Mouse (Mus musculus) thymus, adult 2 months (tissue): ENCODE results near the gene Kifc3. TPM values are rescaled to one million over a fixed set of nuclear protein-coding genes. Genes with fewer than 3 reads are reported as not detected.

Experiments used
- DNase-seq: peaks from one replicate; pipeline ENCODE4 v3.0.0; 2021
- H3K27ac ChIP-seq: fragments of 200-500 bp; 2 replicates; pipeline ENCODE4 v1.5.1; 2012; ENCODE audit warnings: low read length, control low read depth; ENCODE audit not compliant: control insufficient read depth, insufficient read depth
- H3K27me3 ChIP-seq: fragments of 200-500 bp; 2 replicates; pipeline ENCODE4 v1.6.1; 2012; ENCODE audit warnings: mild to moderate bottlenecking, low read length, moderate library complexity, mixed read lengths; ENCODE audit not compliant: control insufficient read depth, insufficient read depth
- H3K36me3 ChIP-seq: fragments of 200-500 bp; 2 replicates; pipeline ENCODE4 v1.6.1; 2012; ENCODE audit warnings: mild to moderate bottlenecking, low read length, moderate library complexity; ENCODE audit not compliant: control insufficient read depth, insufficient read depth
- H3K4me1 ChIP-seq: fragments of 200-500 bp; replicated peaks from 2 replicates; pipeline ENCODE4 v1.6.1; 2012; ENCODE audit warnings: low read length; ENCODE audit not compliant: control insufficient read depth, insufficient read depth
- H3K4me3 ChIP-seq: fragments of 200-500 bp; 2 replicates; pipeline ENCODE4 v1.5.1; 2012; ENCODE audit warnings: mild to moderate bottlenecking, low read length, control low read depth, moderate library complexity; ENCODE audit not compliant: control insufficient read depth, insufficient read depth
- CTCF ChIP-seq: fragments of 200-500 bp; IDR thresholded peaks from 2 replicates; pipeline ENCODE4 v1.5.1; 2012; ENCODE audit warnings: mild to moderate bottlenecking, control low read depth, low read length, moderate library complexity, borderline replicate concordance; ENCODE audit not compliant: control insufficient read depth, poor library complexity, insufficient read depth; ENCODE audit errors: extremely low read depth
- POLR2A ChIP-seq: fragments of 200-500 bp; IDR thresholded peaks from 2 replicates; pipeline ENCODE4 v1.6.1; 2012; ENCODE audit warnings: mild to moderate bottlenecking, low read length, control low read depth, moderate library complexity; ENCODE audit not compliant: control insufficient read depth, poor library complexity, insufficient read depth; ENCODE audit errors: extremely low read depth
- WGBS: fragments of 180-500 bp; shearing (Covaris S2); methylation state at CpG from one replicate; pipeline ENCODE4 v1.1.7; 2018; 5-methylcytosine and 5-hydroxymethylcytosine counted together
- polyA plus RNA-seq: library from polyadenylated mRNA; depleted of rRNA; stranded (reverse); fragments of >200 nt; gene quantifications from 2 replicates; pipeline ENCODE4 v1.2.3, GENCODE M21; 2012

Kifc3 gene
- polyA plus RNA-seq, 1 experiment = 19.1 TPM

- no peak overlapping the region for H3K4me3 ChIP-seq
- no peaks in the 10 kb centered on the region for H3K36me3 ChIP-seq
- TF ChIP-seq POLR2A (no peak), CTCF (no peak)
- no peaks in the 10 kb centered on the region for H3K4me1 ChIP-seq
- H3K27ac ChIP-seq = no peak overlapping the region
- no peaks in the 10 kb centered on the region for H3K27me3 ChIP-seq
- peak; percentile 25 for DNase-seq
- 86% methylated on average over 3 of the region's 3 CpGs for whole genome bisulfite sequencing
These were observed 88.9 kb downstream of the Kifc3 start for GRCm38 (mm10) chr8:95113750-95114149.

- Histone ChIP-seq H3K4me3 (no peak overlapping the region), H3K4me1 (no peaks in the 10 kb centered on the region), H3K27me3 (no peaks in the 10 kb centered on the region), H3K36me3 (no peaks in the 10 kb centered on the region), H3K27ac (no peak overlapping the region)
- DNase-seq = no peak
- 64% methylated on average over 4 of the region's 4 CpGs for WGBS
- TF ChIP-seq POLR2A (no peak), CTCF (no peak)
These were observed 89.5 kb downstream of the Kifc3 start for GRCm38 (mm10) chr8:95113108-95113507.

GRCm38 (mm10) chr8:95112594-95112993 lies 90.0 kb downstream of the Kifc3 start:
- TF ChIP-seq CTCF = no peak
- no peak for TF ChIP-seq POLR2A
- Histone ChIP-seq H3K4me1 (no peaks in the 10 kb centered on the region), H3K4me3 (no peak overlapping the region), H3K27me3 (no peaks in the 10 kb centered on the region), H3K36me3 (no peaks in the 10 kb centered on the region), H3K27ac (no peak overlapping the region)
- WGBS = 100% methylated on average over 3 of the region's 3 CpGs
- no peak for DNase-seq

DNA sequence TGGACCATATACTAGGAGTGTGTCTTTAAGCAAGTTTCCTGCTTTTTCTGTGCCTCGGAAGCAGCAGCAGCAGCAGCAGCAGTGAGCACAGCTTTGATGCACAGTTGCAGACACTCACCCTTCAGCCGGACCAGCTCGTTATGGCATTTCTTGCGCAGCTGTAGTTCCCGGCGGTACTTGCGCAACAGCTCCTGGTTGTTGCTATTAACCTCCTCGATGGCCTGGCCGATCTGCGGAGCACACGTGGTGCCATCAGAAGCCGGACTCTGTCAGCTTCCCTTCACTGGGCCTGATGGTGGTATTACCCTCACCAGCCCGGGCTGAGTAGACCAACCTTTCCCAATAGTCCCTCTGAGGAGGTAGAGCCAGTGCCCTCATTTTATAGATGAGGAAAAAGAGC lies 95.3 kb downstream of the Kifc3 start:
- Histone ChIP-seq H3K4me3 (no peak overlapping the region), H3K27me3 (no peaks in the 10 kb centered on the region), H3K36me3 (no peaks in the 10 kb centered on the region), H3K4me1 (no peaks in the 10 kb centered on the region), H3K27ac (no peak overlapping the region)
- 94% methylated on average over 13 of the region's 13 CpGs for WGBS
- DNase-seq = no peak
- no peak for TF ChIP-seq CTCF
- TF ChIP-seq POLR2A = no peak

DNA sequence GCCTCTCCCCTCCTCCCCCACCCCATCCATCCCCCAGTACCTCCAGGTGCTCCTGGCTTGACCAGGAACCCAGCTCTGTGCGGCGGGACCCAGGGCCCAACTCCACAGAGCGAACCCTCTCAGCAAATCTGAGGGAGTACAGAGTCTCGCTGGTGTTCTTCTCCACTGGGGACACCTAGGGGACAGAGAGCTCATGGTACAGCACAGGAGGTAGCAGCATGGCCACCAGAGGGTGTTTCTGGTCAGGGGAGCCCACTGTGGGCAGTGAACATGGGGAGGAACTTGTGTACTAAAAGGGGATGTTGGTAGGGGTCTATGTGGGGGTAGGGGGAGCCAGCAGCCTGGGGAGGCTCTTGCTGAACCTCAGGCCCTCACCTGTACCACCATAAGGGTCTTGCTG lies 100.6 kb downstream of the Kifc3 start:
- WGBS = 81% methylated on average over 4 of the region's 4 CpGs
- TF ChIP-seq CTCF = no peak
- no peak for TF ChIP-seq POLR2A
- Histone ChIP-seq H3K36me3 (no peaks in the 10 kb centered on the region), H3K27ac (no peak overlapping the region), H3K4me3 (no peak overlapping the region), H3K4me1 (no peaks in the 10 kb centered on the region), H3K27me3 (no peaks in the 10 kb centered on the region)
- no peak for DNase-seq

DNA sequence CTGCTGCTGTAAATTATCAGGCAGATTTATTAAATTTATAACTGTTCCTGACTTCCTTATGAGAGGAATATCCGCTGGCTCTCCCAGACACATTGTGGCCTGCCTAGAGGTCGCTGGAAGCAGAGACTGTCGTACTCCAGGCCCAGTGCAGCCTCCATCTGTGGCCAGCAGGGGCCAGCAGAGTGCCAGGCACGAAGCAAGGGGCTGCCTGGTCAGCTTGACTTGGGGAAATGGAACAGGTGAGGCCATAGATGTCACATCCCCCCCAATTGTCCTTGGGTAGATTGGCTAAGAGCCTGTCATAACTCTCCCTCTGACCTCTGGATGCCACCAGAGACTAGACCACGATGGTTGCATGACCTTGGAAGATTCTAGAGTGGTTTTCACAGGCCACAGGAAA lies 103.6 kb downstream of the Kifc3 start:
- 44% methylated on average over 5 of the region's 5 CpGs for WGBS
- TF ChIP-seq CTCF (peak; percentile 91), POLR2A (no peak)
- Histone ChIP-seq H3K27ac (no peak overlapping the region), H3K36me3 (no peaks in the 10 kb centered on the region), H3K4me3 (no peak overlapping the region), H3K27me3 (no peaks in the 10 kb centered on the region), H3K4me1 (no peaks in the 10 kb centered on the region)
- peak; percentile 65 for DNase-seq

- no peaks in the 10 kb centered on the region for H3K27me3 ChIP-seq
- DNase-seq = no peak
- no peak overlapping the region for H3K27ac ChIP-seq
- no peaks in the 10 kb centered on the region; the same call in 1 of the 2 replicates for H3K36me3 ChIP-seq
- TF ChIP-seq POLR2A = no peak
- TF ChIP-seq CTCF = no peak
- no peak overlapping the region for H3K4me3 ChIP-seq
- 96% methylated on average over 4 of the region's 4 CpGs for WGBS
- no peaks in the 10 kb centered on the region for H3K4me1 ChIP-seq
These were observed 109.0 kb downstream of the Kifc3 start for GRCm38 (mm10) chr8:95093574-95093973.
